Mouse (Mus musculus) mouse embryonic stem cell (cell line): ENCODE measurements around the gene Sipa1.
"Not testable (repeated sequence)": the region's sequence is repeated elsewhere in the genome, so short reads cannot be mapped to it uniquely, and the experiment has no call there.

ENCODE experiments used
- in situ Hi-C, 2 experiments: fragments of 300-500 bp; cut with MboI; formaldehyde crosslinking; loops; 1 replicate in 1 of 2; 3 replicates in 1 of 2; pipeline ENCODE4 v1.14.3; 2019 to 2020; ENCODE audit warnings: low sequenced_read_pairs in 2 of 2, low pct_unique_long_range_greater_than_20kb in 1 of 2, mixed read lengths in 1 of 2; ENCODE audit not compliant: unreplicated experiment in 1 of 2

The Sipa1 gene

GRCm38 (mm10) chr19:5688200-5689087 lies 24.9 kb upstream of the Sipa1 start, which contains the start of the genes Map3k11 and Pcnx3:
Map3k11 (plus strand) TSS chr19:5688742.
Pcnx3 (minus strand) TSS chr19:5688908.
- in situ Hi-C loops, result no loop called here

GRCm38 (mm10) chr19:5687738-5688137 lies 24.2 kb upstream of the Sipa1 start:
- in situ Hi-C loops, result no loop called here

- in situ Hi-C loops, result not testable (repeated sequence)
These were observed 23.4 kb upstream of the Sipa1 start for GRCm38 (mm10) chr19:5686954-5687353.

GRCm38 (mm10) chr19:5686437-5686836 lies 22.9 kb upstream of the Sipa1 start:
- in situ Hi-C loops, result no loop called here

- in situ Hi-C loops, result no loop called here
These were observed 22.4 kb upstream of the Sipa1 start for GRCm38 (mm10) chr19:5685861-5686260.

- in situ Hi-C loops, result no loop called here
These were observed 21.9 kb upstream of the Sipa1 start for GRCm38 (mm10) chr19:5685431-5685830.

- in situ Hi-C loops, result no loop called here
These were observed 21.5 kb upstream of the Sipa1 start for GRCm38 (mm10) chr19:5684985-5685384.

- in situ Hi-C loops, result no loop called here
These were observed 20.7 kb upstream of the Sipa1 start for GRCm38 (mm10) chr19:5684236-5684635.

- in situ Hi-C loops, result no loop called here
These were observed 16.9 kb upstream of the Sipa1 start for GRCm38 (mm10) chr19:5680432-5680831.

- in situ Hi-C loops, result no loop called here
These were observed 4.9 kb upstream of the Sipa1 start for GRCm38 (mm10) chr19:5668372-5668771.

- in situ Hi-C loops, result no loop called here
These were observed 2.9 kb upstream of the Sipa1 start for GRCm38 (mm10) chr19:5666386-5666785.

- in situ Hi-C loops, result no loop called here
These were observed 2.0 kb upstream of the Sipa1 start for GRCm38 (mm10) chr19:5665465-5665864.

- in situ Hi-C loops, result no loop called here
These were observed 1.3 kb upstream of the Sipa1 start for GRCm38 (mm10) chr19:5664669-5665257.

- in situ Hi-C loops, result no loop called here
These were observed 1.2 kb downstream of the Sipa1 start for GRCm38 (mm10) chr19:5662310-5662709.

- in situ Hi-C loops, result no loop called here
These were observed 2.4 kb downstream of the Sipa1 start for GRCm38 (mm10) chr19:5660942-5661751.

GRCm38 (mm10) chr19:5654720-5655298 lies 8.7 kb downstream of the Sipa1 start:
- in situ Hi-C loops, result no loop called here

- in situ Hi-C loops, result no loop called here
These were observed 9.4 kb downstream of the Sipa1 start for GRCm38 (mm10) chr19:5653969-5654719.

- in situ Hi-C loops, result no loop called here
These were observed 10.9 kb downstream of the Sipa1 start for GRCm38 (mm10) chr19:5652570-5652969.
